Mouse (Mus musculus): ENCODE measurements around the gene Fam122b. TPM values are rescaled to one million over a fixed set of nuclear protein-coding genes. Genes with fewer than 3 reads are reported as not detected.

Gene Fam122b
- total RNA-seq, 2 experiments from 2014 or later = 1.3 to 1.9 TPM

- no peak overlapping the region for H3K4me3 ChIP-seq
- no peak overlapping the region for H3K27ac ChIP-seq
- TF ChIP-seq CTCF (IDR thresholded peaks at IDR 0.05) = no peak
- intact Hi-C loops (cut with DNase I) = no loop called here
- DNase-seq = no peak
Measured at GRCm38 (mm10) chrX:53224353-53224944, 45.2 kb downstream of the Fam122b start.

GRCm38 (mm10) chrX:53220855-53221254 is 48.8 kb downstream of the Fam122b start:
- TF ChIP-seq CTCF (IDR thresholded peaks at IDR 0.05) = no peak
- DNase-seq = peak; percentile 58
- no peak overlapping the region for H3K4me3 ChIP-seq
- H3K27ac ChIP-seq = no peak overlapping the region
- intact Hi-C loops (cut with DNase I) = no loop called here

- intact Hi-C loops (cut with DNase I) = no loop called here
- no peak overlapping the region for H3K4me3 ChIP-seq
- no peak overlapping the region for H3K27ac ChIP-seq
- DNase-seq = peak; percentile 21
- TF ChIP-seq CTCF (IDR thresholded peaks at IDR 0.05) = no peak
Measured at GRCm38 (mm10) chrX:53214557-53215229, 54.9 kb downstream of the Fam122b start.

GRCm38 (mm10) chrX:53213838-53214237 is 55.8 kb downstream of the Fam122b start:
- H3K27ac ChIP-seq = no peak overlapping the region

GRCm38 (mm10) chrX:53212485-53212884 is 57.1 kb downstream of the Fam122b start:
- no peak for TF ChIP-seq CTCF (IDR thresholded peaks at IDR 0.05)
- Histone ChIP-seq H3K4me3 (no peak overlapping the region), H3K27ac (no peak overlapping the region)
- intact Hi-C loops (cut with DNase I) = no loop called here
- DNase-seq = no peak

More at GRCm38 (mm10) chrX:53213838-53214237, 55.8 kb downstream of the Fam122b start:
- no peak for TF ChIP-seq CTCF (IDR thresholded peaks at IDR 0.05)
- peak; percentile 20 for DNase-seq
- intact Hi-C loops (cut with DNase I) = no loop called here
- no peak overlapping the region for H3K4me3 ChIP-seq

- Histone ChIP-seq H3K27ac (peak overlapping the region; percentile 28; the same call in 1 of the 2 replicates), H3K4me3 (no peak overlapping the region)
- peak; percentile 76 for DNase-seq
- TF ChIP-seq CTCF (IDR thresholded peaks at IDR 0.05) = no peak
- intact Hi-C loops (cut with DNase I) = no loop called here
Measured at GRCm38 (mm10) chrX:53211756-53212483, 57.7 kb downstream of the Fam122b start.

- Histone ChIP-seq H3K4me3 (no peak overlapping the region), H3K27ac (no peak overlapping the region)
- intact Hi-C loops (cut with DNase I) = no loop called here
- TF ChIP-seq CTCF (IDR thresholded peaks at IDR 0.05) = no peak
- DNase-seq = no peak
Measured at GRCm38 (mm10) chrX:53209431-53209830, 60.2 kb downstream of the Fam122b start.

- Histone ChIP-seq H3K4me3 (no peak overlapping the region), H3K27ac (no peak overlapping the region)
- TF ChIP-seq CTCF (IDR thresholded peaks at IDR 0.05) = no peak
- no peak for DNase-seq
- intact Hi-C loops (cut with DNase I) = no loop called here
Measured at GRCm38 (mm10) chrX:53204690-53205311, 64.8 kb downstream of the Fam122b start.

GRCm38 (mm10) chrX:53201616-53202015 is 68.0 kb downstream of the Fam122b start:
- no peak for TF ChIP-seq CTCF (IDR thresholded peaks at IDR 0.05)
- no peak overlapping the region for H3K4me3 ChIP-seq
- DNase-seq = no peak
- intact Hi-C loops (cut with DNase I) = no loop called here
- no peak overlapping the region for H3K27ac ChIP-seq

GRCm38 (mm10) chrX:53197681-53198080 is 71.9 kb downstream of the Fam122b start:
- no peak for TF ChIP-seq CTCF (IDR thresholded peaks at IDR 0.05)
- intact Hi-C loops (cut with DNase I) = no loop called here
- Histone ChIP-seq H3K27ac (no peak overlapping the region), H3K4me3 (no peak overlapping the region)
- DNase-seq = no peak

GRCm38 (mm10) chrX:53196392-53196791 is 73.2 kb downstream of the Fam122b start:
- no peak overlapping the region for H3K27ac ChIP-seq
- intact Hi-C loops (cut with DNase I) = no loop called here
- DNase-seq = no peak
- H3K4me3 ChIP-seq = no peak overlapping the region
- no peak for TF ChIP-seq CTCF (IDR thresholded peaks at IDR 0.05)

Other genes starting within 250 kb of the Fam122b start
- gene Plac1, start 29.7 kb downstream of the Fam122b start, total RNA-seq (2021) = not detected
- gene Fam122c, start 3.6 kb upstream of the Fam122b start, total RNA-seq (2021) = not detected
- 10 to 100 TPM; 50.5 to 76.3 TPM for gene Mospd1, start 100.7 kb upstream of the Fam122b start, total RNA-seq (2021)
- gene Etd, start 165.1 kb upstream of the Fam122b start, total RNA-seq (2021) = not detected

All from gastrocnemius, adult 2 months (tissue).